Mouse (Mus musculus): ENCODE measurements around the gene Palld.

DNA sequence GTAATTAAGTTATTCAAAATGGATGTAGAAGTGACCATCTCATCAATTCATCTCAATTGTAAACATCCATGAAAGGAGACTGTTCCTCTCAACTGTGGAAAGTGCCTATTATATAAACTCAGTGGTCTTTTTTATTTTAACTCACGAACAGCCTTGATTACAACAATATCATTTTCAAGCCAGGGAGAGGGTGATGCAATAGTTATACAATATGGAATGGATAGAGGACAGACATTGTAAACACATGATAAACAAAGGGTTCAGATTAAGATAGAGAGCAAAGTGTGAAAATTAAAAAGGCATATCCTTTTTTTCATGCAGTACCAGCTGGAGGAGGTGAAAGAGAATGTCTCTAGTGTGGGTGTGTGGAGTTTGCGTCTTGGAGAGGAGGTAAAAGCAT lies 57.5 kb downstream of the Palld start:
- no peak for TF ChIP-seq CTCF (IDR thresholded peaks at IDR 0.05; ENCODE audit: extremely low read depth, insufficient read depth, insufficient read length, insufficient replicate concordance)
- no peak for TF ChIP-seq POLR2A (IDR thresholded peaks at IDR 0.05; ENCODE audit: low read depth, low read length)

All from spleen, adult 2 months (tissue).